Mouse (Mus musculus) embryonic facial prominence, embryonic 10.5 days (tissue): ENCODE results near the gene C330021F23Rik. TPM values are rescaled to one million over a fixed set of nuclear protein-coding genes. Genes with fewer than 3 reads are reported as not detected.
A peak's percentile ranks its signal among the peaks of the same experiment; 100 is the strongest.

Experiments
- DNase-seq: peaks from one replicate; pipeline ENCODE4 v3.0.0-alpha.2; 2017; ENCODE audit warnings: low spot score
- H3K27ac ChIP-seq: fragments of 300-500 bp; sonication (generic); replicated peaks from 2 replicates; pipeline ENCODE4 v1.5.1; 2016; ENCODE audit warnings: mild to moderate bottlenecking
- H3K27me3 ChIP-seq: fragments of 300-500 bp; sonication (generic); replicated peaks from 2 replicates; pipeline ENCODE4 v1.6.1; 2016; ENCODE audit warnings: low read depth, mild to moderate bottlenecking; ENCODE audit not compliant: poor library complexity, severe bottlenecking
- H3K36me3 ChIP-seq: fragments of 300-500 bp; sonication (generic); replicated peaks from 2 replicates; pipeline ENCODE4 v1.6.1; 2016; ENCODE audit warnings: mild to moderate bottlenecking, moderate library complexity
- H3K4me1 ChIP-seq: fragments of 300-500 bp; sonication (generic); 2 replicates; pipeline ENCODE4 v1.6.1; 2016
- H3K4me3 ChIP-seq: fragments of 300-500 bp; sonication (generic); 2 replicates; pipeline ENCODE4 v1.5.1; 2016; ENCODE audit warnings: mild to moderate bottlenecking, moderate library complexity
- H3K9me3 ChIP-seq: fragments of 300-500 bp; sonication (generic); 2 replicates; pipeline ENCODE4 v1.6.1; 2016; ENCODE audit warnings: mild to moderate bottlenecking
- WGBS: fragments of 180-500 bp; shearing (Covaris S2); methylation state at CpG from one replicate; pipeline ENCODE4 v1.1.7; 2016; 5-methylcytosine and 5-hydroxymethylcytosine counted together
- polyA plus RNA-seq: library from polyadenylated mRNA; unstranded; fragments of >200 nt; fragmentation: Nextera tagmentation; extraction: Ambion mirVana; gene quantifications from 2 replicates; pipeline ENCODE4 v1.2.1, GENCODE M21; 2016

The C330021F23Rik gene
- polyA plus RNA-seq, 1 experiment from 2014 or later: 6.8 TPM

DNA sequence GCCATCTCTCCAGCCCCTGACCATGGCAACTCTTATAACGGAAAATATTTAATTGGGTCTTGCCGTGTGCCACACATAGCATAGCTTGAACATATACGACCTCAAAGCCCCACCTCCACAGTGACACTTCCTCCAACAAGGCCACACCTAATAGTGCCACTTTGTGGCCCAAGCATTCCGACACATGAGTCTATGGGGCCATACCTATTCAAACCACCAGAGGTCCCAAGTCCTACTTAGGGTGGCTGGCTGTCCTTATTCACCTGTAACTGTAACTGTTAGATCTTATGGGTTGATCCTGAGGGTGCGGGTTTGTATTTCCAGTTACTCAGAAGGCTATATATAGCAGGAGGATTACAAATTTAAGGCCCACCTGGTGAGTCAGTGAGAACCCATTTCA, 60.2 kb downstream of the C330021F23Rik start:
- peaks cover 19% of the 10 kb centered on the region for H3K4me1 ChIP-seq
- no peak overlapping the region for H3K27ac ChIP-seq
- 35% methylated on average over 5 of the region's 5 CpGs for WGBS
- no peak for DNase-seq
- H3K27me3 ChIP-seq: peaks cover 33% of the 10 kb centered on the region
- no peaks in the 10 kb centered on the region for H3K9me3 ChIP-seq
- H3K36me3 ChIP-seq: no peaks in the 10 kb centered on the region
- H3K4me3 ChIP-seq: no peak overlapping the region

DNA sequence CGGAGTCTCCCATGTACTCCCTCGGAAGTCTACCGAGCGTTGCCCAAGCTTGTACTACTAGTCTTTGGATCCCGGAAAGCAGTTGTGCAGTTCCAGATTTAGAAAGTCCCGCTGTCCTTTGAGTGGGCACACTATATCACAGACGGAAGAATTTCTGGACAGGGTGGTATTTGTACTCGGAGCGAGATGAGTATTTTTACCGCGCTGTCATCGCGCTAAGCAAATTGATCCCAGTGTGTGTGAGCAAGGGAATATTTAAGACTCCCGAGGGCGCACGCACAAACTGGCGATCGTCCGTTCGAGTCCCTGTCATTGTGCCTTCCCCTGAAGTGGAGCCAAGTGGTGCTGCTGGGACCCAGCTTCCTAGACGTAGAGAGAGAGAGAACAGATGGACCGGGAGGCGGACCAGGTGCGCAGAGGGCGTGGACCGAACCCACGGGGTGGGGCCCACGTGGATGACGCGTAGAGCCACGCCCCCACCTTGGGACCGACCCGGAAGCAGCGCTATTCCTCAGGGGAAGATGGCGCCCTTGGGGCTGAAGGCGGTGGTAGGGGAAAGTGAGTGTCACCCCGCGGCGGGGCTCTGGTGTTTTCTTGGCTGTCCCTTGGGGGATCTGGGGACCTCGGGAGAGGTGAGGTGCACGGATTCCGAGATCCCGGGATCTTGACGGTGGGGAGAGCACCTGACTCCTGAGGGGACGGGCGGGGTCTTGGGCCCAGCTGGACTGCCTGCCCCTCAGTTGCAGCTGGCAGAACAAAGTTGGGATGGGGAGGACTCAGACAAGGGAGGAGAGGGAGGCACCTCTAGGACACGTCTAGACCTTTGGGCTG, 63.1 kb downstream of the C330021F23Rik start, which contains the start of gene Stxbp2:
Gene Stxbp2, plus strand, starts transcription at position 309 of the 831 bp plus-strand sequence.
- Histone ChIP-seq H3K27me3 (peaks cover 33% of the 10 kb centered on the region), H3K4me3 (peak within 1 kb of the TSS; percentile 66), H3K36me3 (no peaks in the 10 kb centered on the region; the same call in 1 of the 2 replicates), H3K27ac (peak within 1 kb of the TSS; percentile 52), H3K4me1 (peaks cover 12% of the 10 kb centered on the region), H3K9me3 (no peaks in the 10 kb centered on the region)
- DNase-seq: peak; percentile 69
- 6% methylated on average over 47 of the region's 47 CpGs for WGBS

DNA sequence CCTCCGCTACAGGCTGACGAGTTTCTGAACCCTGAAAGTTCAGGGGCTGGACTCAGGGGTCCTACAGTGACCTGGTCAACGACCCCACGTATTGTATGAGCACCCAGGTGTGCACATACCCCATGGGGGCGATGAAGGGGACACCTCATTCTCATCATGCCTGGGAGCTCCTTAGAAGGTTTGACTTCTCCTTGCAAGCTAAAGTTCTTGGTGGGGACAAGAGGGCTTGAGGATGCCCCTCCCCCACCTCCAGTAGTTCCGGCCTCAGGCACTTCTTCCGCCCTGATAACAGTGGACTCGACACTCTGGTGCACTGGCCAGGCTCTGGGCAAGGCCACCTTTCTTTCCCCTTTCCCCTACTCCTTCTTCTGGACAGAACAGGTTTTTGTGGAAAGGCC, 63.7 kb downstream of the C330021F23Rik start:
- Histone ChIP-seq H3K4me3 (peak overlapping the region; percentile 66), H3K27ac (peak overlapping the region; percentile 52), H3K36me3 (peaks cover 5% of the 10 kb centered on the region), H3K27me3 (peaks cover 33% of the 10 kb centered on the region), H3K4me1 (peaks cover 12% of the 10 kb centered on the region), H3K9me3 (no peaks in the 10 kb centered on the region)
- WGBS: 17% methylated on average over 8 of the region's 8 CpGs
- DNase-seq: no peak

Other genes with a start within 250 kb of the C330021F23Rik start
- gene A430078G23Rik, start 214.6 kb upstream of the C330021F23Rik start, polyA plus RNA-seq: 0.14 TPM in 1 of 2 replicates, not detected in the other
- 9.5 and 9.6 TPM in 2 replicates for gene Arhgef18, start 175.0 kb upstream of the C330021F23Rik start, polyA plus RNA-seq
- gene Pex11g, start 100.3 kb upstream of the C330021F23Rik start, polyA plus RNA-seq: 4.1 and 4.8 TPM in 2 replicates
- gene Tex45, start 97.1 kb upstream of the C330021F23Rik start, polyA plus RNA-seq: 0.10 TPM in 1 of 2 replicates, not detected in the other
- gene Zfp358, start 74.9 kb upstream of the C330021F23Rik start, polyA plus RNA-seq: 68.4 and 70.8 TPM in 2 replicates
- gene Mcoln1, start 67.5 kb upstream of the C330021F23Rik start, polyA plus RNA-seq: 63.2 and 65.0 TPM in 2 replicates
- 20.7 and 24.8 TPM in 2 replicates for gene Pnpla6, start 52.6 kb upstream of the C330021F23Rik start, polyA plus RNA-seq
- gene Camsap3, start 19.3 kb downstream of the C330021F23Rik start, polyA plus RNA-seq: 9.5 and 10.9 TPM in 2 replicates
- gene Xab2, start 53.3 kb downstream of the C330021F23Rik start, polyA plus RNA-seq: 75.5 and 77.6 TPM in 2 replicates
- 85.2 and 88.9 TPM in 2 replicates for gene Pet100, start 53.6 kb downstream of the C330021F23Rik start, polyA plus RNA-seq
- 1.1 and 1.7 TPM in 2 replicates for gene Pcp2, start 57.6 kb downstream of the C330021F23Rik start, polyA plus RNA-seq
- 41.9 and 42.0 TPM in 2 replicates for gene Stxbp2, start 63.0 kb downstream of the C330021F23Rik start, polyA plus RNA-seq
- gene Retn, start 87.8 kb downstream of the C330021F23Rik start, polyA plus RNA-seq: 0.24 and 0.39 TPM in 2 replicates
- 0.12 TPM in 1 of 2 replicates, not detected in the other for gene Mcemp1, start 97.8 kb downstream of the C330021F23Rik start, polyA plus RNA-seq
- 7.3 and 8.2 TPM in 2 replicates for gene Fcor, start 104.4 kb downstream of the C330021F23Rik start, polyA plus RNA-seq
- gene Trappc5, start 108.3 kb downstream of the C330021F23Rik start, polyA plus RNA-seq: 44.6 and 46.8 TPM in 2 replicates
- gene Fcer2a, start 126.2 kb downstream of the C330021F23Rik start, polyA plus RNA-seq: 0.32 and 0.36 TPM in 2 replicates
- gene Clec4g, start 152.7 kb downstream of the C330021F23Rik start, polyA plus RNA-seq: 0.16 and 0.20 TPM in 2 replicates
- gene Cd209a, start 181.0 kb downstream of the C330021F23Rik start, polyA plus RNA-seq: not detected in 2 replicates